Mouse (Mus musculus): ENCODE results near the gene Lpcat2b.

- no peak for TF ChIP-seq MAX (IDR thresholded peaks at IDR 0.05; ENCODE audit: low read depth)
- TF ChIP-seq CEBPB (IDR thresholded peaks at IDR 0.05; ENCODE audit: insufficient read depth, poor library complexity, severe bottlenecking), result no peak
- TF ChIP-seq POLR2A (IDR thresholded peaks at IDR 0.05; ENCODE audit: insufficient read length, low read depth), result no peak
Measured at GRCm38 (mm10) chr5:107438353-107438752, 7.0 kb downstream of the Lpcat2b start.
